Mouse (Mus musculus) erythroblast, embryonic 14.5 days (primary cell): Measurements from ENCODE around the gene Myg1.

Experiments
- GATA1 ChIP-seq: IDR thresholded peaks from 2 replicates; pipeline ENCODE4 v1.6.1; 2012; ENCODE audit warnings: low read length, inconsistent platforms, mixed read lengths
- TAL1 ChIP-seq: IDR thresholded peaks from 3 replicates; pipeline ENCODE4 v1.6.1; 2012; ENCODE audit warnings: low read length, inconsistent platforms, mixed read lengths

- TF ChIP-seq TAL1 = no peak
- no peak for TF ChIP-seq GATA1
These were observed 5.4 kb upstream of the Myg1 start, which contains the start of gene Pfdn5 for GRCm38 (mm10) chr15:102326022-102326576.
